Mouse (Mus musculus): ENCODE results near the gene Hist1h2bc.

GRCm38 (mm10) chr13:23689459-23689858 is 5.5 kb downstream of the Hist1h2bc start:
- TF ChIP-seq POLR2A (IDR thresholded peaks at IDR 0.05; ENCODE audit: insufficient read depth, low read length), result no peak
- TF ChIP-seq EP300 (IDR thresholded peaks at IDR 0.05; ENCODE audit: insufficient read depth, low read depth, low read length), result no peak
